Mouse (Mus musculus) gastrocnemius, adult 18-20 months (tissue): ENCODE data around the gene Dnaaf5. TPM values are rescaled to one million over a fixed set of nuclear protein-coding genes. Genes with fewer than 3 reads are reported as not detected.

Experiments
- DNase-seq: peaks from one replicate; pipeline ENCODE4 v3.0.0; 2021; ENCODE audit warnings: low spot score
- total RNA-seq, 2 experiments: library from RNA; stranded (reverse); gene quantifications; 2 replicates each; pipeline ENCODE4 v1.2.3; 2021

Gene Dnaaf5
- total RNA-seq, 2 experiments from 2014 or later: 16.3 to 18.5 TPM

DNA sequence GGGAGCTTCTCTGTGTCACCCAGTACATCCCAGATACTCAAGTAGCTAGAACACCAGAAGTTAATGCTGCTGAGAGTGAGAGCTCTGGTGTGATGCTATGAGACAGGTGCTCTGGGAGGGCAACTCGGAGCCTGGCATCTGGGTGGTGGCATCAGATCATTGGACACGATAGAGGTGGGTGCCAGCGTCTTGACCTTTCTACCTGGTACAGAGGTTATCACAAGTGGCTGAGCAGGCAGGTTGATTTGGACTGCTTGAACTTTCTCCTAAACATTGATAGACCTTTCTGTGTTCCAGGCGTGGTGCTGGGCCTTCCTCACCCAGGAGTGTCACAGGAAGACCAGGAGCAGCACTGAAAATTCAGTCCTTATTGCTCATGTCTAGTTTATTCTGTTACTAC, 77.2 kb downstream of the Dnaaf5 start:
- no peak for DNase-seq

DNA sequence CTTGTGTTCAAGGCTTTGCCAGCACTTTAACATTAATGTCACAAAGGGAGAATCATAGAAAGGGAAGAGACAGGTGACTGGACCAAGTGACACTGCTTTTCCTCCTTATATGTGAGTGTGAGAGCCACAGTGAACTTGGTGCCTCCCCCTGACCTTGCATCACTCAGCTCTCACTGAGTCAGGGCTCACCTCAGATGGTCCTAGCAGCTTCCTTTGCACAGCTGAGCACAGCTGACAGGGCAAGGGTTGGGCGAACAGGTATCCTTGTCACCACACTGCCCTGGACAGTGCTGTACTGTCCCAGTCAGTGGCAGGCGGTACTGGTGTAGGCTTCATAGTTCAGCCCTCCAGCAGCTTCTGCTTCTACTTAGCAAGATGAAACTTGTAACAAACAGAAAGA, 77.6 kb downstream of the Dnaaf5 start:
- no peak for DNase-seq

DNA sequence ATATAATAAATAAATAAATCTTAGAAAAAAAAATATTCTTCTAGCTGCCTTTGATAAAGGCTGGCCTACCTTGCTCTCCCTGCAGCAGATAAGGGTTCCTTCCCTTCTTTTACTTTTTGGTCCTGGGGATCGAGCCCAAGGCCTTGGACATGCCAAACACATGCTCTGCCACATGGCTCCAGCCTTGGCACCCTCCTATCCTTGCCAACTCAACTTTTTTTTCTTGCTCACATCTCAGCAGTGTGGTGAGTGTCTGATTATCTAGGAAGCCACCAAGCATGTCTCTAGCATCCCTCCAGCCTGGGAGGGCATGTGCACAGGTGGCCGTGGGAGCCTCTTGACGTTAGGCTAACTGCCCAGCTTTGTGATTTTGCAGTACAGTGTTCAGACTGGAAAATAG, 78.3 kb downstream of the Dnaaf5 start:
- DNase-seq: no peak

DNA sequence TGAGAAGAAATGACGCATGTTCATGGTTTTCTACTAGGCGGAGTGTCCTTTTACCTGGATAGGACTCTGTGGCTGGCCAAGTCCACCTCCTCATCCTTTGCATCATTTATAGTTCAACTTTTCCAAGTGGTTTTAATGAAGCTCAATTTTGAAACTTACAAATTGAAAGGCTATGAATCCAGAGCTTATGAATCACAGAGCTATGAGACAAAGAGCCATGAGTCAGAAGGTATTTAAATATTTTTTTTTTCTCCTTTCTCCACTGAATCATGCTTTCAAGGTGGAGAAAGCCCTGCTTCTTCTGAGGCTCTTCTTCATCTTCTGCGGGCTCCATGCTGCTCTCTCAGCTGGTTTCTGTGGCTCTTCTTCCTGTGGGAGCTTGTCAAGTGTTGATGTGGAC, 79.7 kb downstream of the Dnaaf5 start:
- no peak for DNase-seq

DNA sequence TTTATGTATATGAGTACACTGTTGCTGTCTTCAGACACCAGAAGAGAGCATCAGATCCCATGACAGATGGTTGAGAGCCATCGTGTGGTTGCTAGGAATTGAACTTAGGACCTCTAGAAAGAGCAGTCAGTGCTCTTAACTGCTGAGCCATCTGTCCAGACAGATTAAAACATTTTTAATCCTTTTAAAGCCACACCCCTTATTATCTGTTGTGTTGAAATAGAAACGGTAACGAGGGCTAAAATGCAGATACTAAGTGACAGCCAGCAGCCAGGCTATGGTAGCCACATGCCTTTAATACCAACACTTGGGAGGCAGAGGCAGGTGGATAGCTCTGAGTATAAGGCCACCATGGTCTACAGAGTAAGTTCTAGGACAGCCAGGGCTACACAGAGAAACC, 82.1 kb downstream of the Dnaaf5 start:
- no peak for DNase-seq

DNA sequence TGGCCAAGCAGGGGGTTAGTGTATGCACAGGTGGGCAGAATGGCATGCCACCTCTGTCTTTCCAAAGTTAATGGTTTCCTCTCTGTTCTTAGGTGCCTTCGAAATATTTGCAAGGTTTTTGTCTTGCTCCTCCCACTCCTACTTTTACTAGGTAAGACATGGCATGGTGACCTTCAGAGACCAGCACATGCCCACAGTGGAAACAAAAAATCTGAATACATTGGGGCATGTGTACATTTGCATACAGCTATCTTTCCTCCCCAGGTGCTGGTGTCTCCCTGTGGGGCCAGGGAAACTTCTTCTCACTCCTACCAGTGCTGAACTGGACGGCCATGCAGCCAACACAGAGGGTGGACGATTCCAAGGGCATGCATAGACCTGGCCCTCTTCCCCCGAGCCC, 84.4 kb downstream of the Dnaaf5 start:
- DNase-seq: no peak

Other genes starting within 250 kb of the Dnaaf5 start
- gene Pdgfa, start 152.9 kb upstream of the Dnaaf5 start, total RNA-seq: 10 to 100 TPM; 18.8 to 22.9 TPM
- 1 to 10 TPM in 1 of 2 experiments, under 1 TPM in 1; 0.78 to 1.3 TPM for gene Prkar1b, start 222 bp upstream of the Dnaaf5 start, total RNA-seq
- gene Sun1, start 50.4 kb downstream of the Dnaaf5 start, total RNA-seq: 10 to 100 TPM; 36.8 to 37.0 TPM
- gene Get4, start 102.1 kb downstream of the Dnaaf5 start, total RNA-seq: 10 to 100 TPM; 28.6 to 31.9 TPM
- 1 to 10 TPM in 1 of 2 experiments, under 1 TPM in 1; 0.66 to 1.4 TPM for gene Adap1, start 175.4 kb downstream of the Dnaaf5 start, total RNA-seq
- 10 to 100 TPM; 55.0 to 68.4 TPM for gene Cox19, start 201.2 kb downstream of the Dnaaf5 start, total RNA-seq
- not detected for gene Cyp2w1, start 202.4 kb downstream of the Dnaaf5 start, total RNA-seq
- gene Gpr146, start 227.5 kb downstream of the Dnaaf5 start, total RNA-seq: 10 to 100 TPM; 21.8 to 28.9 TPM